Mouse (Mus musculus) lung, postnatal 0 days (tissue): ENCODE measurements around the gene Syngr1.

Experiments used
- CTCF ChIP-seq: IDR thresholded peaks from 2 replicates; pipeline ENCODE4 v1.5.1; 2016; ENCODE audit warnings: antibody characterized with exemption, mild to moderate bottlenecking
- EP300 ChIP-seq: IDR thresholded peaks from 2 replicates; pipeline ENCODE4 v1.6.1; 2016; ENCODE audit warnings: antibody characterized with exemption, mild to moderate bottlenecking, control low read depth

- TF ChIP-seq CTCF, result no peak
- TF ChIP-seq EP300, result no peak
Measured at GRCm38 (mm10) chr15:80098809-80099208, 7.7 kb downstream of the Syngr1 start.
